Mouse (Mus musculus): Measurements from ENCODE around the gene Ccdc149. TPM values are rescaled to one million over a fixed set of nuclear protein-coding genes. Genes with fewer than 3 reads are reported as not detected.

The Ccdc149 gene
- polyA plus RNA-seq, 1 experiment from 2014 or later: 3.7 TPM

GRCm38 (mm10) chr5:52360286-52361049 is 110.9 kb downstream of the Ccdc149 start:
- Histone ChIP-seq H3K9ac (ENCODE audit: low read length) (no peak overlapping the region), H3K4me1 (replicated peaks; ENCODE audit: control insufficient read depth, insufficient read depth, low read length) (peaks cover 11% of the 10 kb centered on the region; the same call in 1 of the 2 replicates), H3K36me3 (ENCODE audit: control insufficient read depth, insufficient read depth, low read length) (no peaks in the 10 kb centered on the region), H3K27ac (ENCODE audit: low read depth) (no peak overlapping the region), H3K4me2 (ENCODE audit: low read length) (no peak overlapping the region), H3K4me3 (ENCODE audit: low read depth, low read length) (no peak overlapping the region), H3K9me3 (ENCODE audit: control insufficient read depth, low read length) (no peaks in the 10 kb centered on the region), H3K27me3 (replicated peaks; ENCODE audit: control insufficient read depth, insufficient read depth, low read length) (no peaks in the 10 kb centered on the region)
- DNase-seq (ENCODE audit: low spot score) (peak; percentile 67), ATAC-seq (replicated peaks; ENCODE audit: low FRiP score, low TSS enrichment, low read depth) (0 out of 2 replicates have a peak, but pooled peaks have one; percentile 64)
- WGBS: 55% methylated on average over 21 of the region's 21 CpGs

- ATAC-seq (replicated peaks; ENCODE audit: low FRiP score, low TSS enrichment, low read depth): no peak
- H3K4me2 ChIP-seq (ENCODE audit: low read length): no peak overlapping the region
- H3K4me3 ChIP-seq (ENCODE audit: low read depth, low read length): no peak overlapping the region
- H3K9ac ChIP-seq (ENCODE audit: low read length): no peak overlapping the region
- H3K4me1 ChIP-seq (replicated peaks; ENCODE audit: control insufficient read depth, insufficient read depth, low read length): peaks cover 11% of the 10 kb centered on the region; the same call in 1 of the 2 replicates
- no peaks in the 10 kb centered on the region for H3K36me3 ChIP-seq (ENCODE audit: control insufficient read depth, insufficient read depth, low read length)
- H3K27ac ChIP-seq (ENCODE audit: low read depth): no peak overlapping the region
- no peaks in the 10 kb centered on the region for H3K27me3 ChIP-seq (replicated peaks; ENCODE audit: control insufficient read depth, insufficient read depth, low read length)
- H3K9me3 ChIP-seq (ENCODE audit: control insufficient read depth, low read length): no peaks in the 10 kb centered on the region
- DNase-seq (ENCODE audit: low spot score): no peak
- 59% methylated on average over 6 of the region's 6 CpGs for WGBS
Measured at GRCm38 (mm10) chr5:52358120-52358519, 113.2 kb downstream of the Ccdc149 start.

DNA sequence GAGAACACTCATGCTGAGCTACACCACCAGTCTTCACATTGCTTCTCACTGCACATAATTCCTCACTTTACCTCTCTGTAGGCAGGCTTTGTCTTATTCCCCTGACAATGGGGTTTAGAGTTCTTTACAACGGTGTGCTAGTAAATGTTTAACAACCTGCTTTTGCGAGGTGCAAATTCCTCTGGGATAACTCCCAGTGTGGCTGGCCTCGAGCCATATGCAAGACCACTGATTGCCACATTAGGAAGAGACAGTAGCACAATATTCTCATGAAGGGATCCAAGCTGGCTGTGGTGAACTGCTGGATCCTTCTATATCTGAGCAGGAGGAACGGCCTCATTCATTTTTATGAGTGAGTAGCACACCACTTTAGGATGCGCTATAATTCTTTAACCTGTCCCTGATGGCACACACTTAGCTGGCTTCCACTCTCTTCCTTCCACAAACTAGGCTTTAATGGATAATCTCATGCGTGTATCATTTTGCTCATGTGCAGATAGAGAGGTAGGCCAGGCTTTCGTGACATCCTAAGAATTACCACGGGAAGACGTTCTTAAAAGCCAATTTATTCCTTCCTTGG is 114.1 kb downstream of the Ccdc149 start:
- Histone ChIP-seq H3K36me3 (ENCODE audit: control insufficient read depth, insufficient read depth, low read length) (no peaks in the 10 kb centered on the region), H3K27me3 (replicated peaks; ENCODE audit: control insufficient read depth, insufficient read depth, low read length) (no peaks in the 10 kb centered on the region), H3K4me2 (ENCODE audit: low read length) (no peak overlapping the region), H3K9ac (ENCODE audit: low read length) (no peak overlapping the region), H3K27ac (ENCODE audit: low read depth) (no peak overlapping the region), H3K4me1 (replicated peaks; ENCODE audit: control insufficient read depth, insufficient read depth, low read length) (peaks cover 11% of the 10 kb centered on the region; the same call in 1 of the 2 replicates), H3K4me3 (ENCODE audit: low read depth, low read length) (no peak overlapping the region), H3K9me3 (ENCODE audit: control insufficient read depth, low read length) (no peaks in the 10 kb centered on the region)
- WGBS: 49% methylated on average over 9 of the region's 9 CpGs
- DNase-seq (ENCODE audit: low spot score) (no peak), ATAC-seq (replicated peaks; ENCODE audit: low FRiP score, low TSS enrichment, low read depth) (no peak)

DNA sequence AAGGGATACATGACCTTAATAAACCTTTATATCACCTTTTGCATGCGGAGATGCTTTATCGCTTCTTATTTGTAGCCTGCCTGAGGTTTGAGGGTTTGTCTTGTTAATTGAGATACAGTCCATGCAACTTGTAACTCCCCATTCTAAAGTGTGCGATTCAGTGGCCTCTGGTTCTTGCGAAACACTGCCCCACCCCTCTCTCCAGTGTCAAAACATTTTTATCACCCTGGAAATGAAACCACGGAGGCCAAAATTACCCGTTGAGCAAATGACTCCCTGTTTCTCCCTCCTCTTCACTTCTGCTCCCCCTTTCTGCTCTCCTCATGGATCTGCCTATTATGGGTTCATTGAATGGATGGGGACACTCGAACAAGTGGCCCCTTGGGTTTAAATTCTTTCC is 115.7 kb downstream of the Ccdc149 start:
- WGBS: 77% methylated on average over 7 of the region's 7 CpGs
- H3K27me3 ChIP-seq (replicated peaks; ENCODE audit: control insufficient read depth, insufficient read depth, low read length): no peaks in the 10 kb centered on the region
- no peak overlapping the region for H3K4me3 ChIP-seq (ENCODE audit: low read depth, low read length)
- no peak overlapping the region for H3K9ac ChIP-seq (ENCODE audit: low read length)
- H3K27ac ChIP-seq (ENCODE audit: low read depth): no peak overlapping the region
- H3K4me1 ChIP-seq (replicated peaks; ENCODE audit: control insufficient read depth, insufficient read depth, low read length): peaks cover 9% of the 10 kb centered on the region; the same call in 1 of the 2 replicates
- ATAC-seq (replicated peaks; ENCODE audit: low FRiP score, low TSS enrichment, low read depth): no peak
- H3K4me2 ChIP-seq (ENCODE audit: low read length): no peak overlapping the region
- H3K9me3 ChIP-seq (ENCODE audit: control insufficient read depth, low read length): no peaks in the 10 kb centered on the region
- DNase-seq (ENCODE audit: low spot score): no peak
- no peaks in the 10 kb centered on the region for H3K36me3 ChIP-seq (ENCODE audit: control insufficient read depth, insufficient read depth, low read length)

DNA sequence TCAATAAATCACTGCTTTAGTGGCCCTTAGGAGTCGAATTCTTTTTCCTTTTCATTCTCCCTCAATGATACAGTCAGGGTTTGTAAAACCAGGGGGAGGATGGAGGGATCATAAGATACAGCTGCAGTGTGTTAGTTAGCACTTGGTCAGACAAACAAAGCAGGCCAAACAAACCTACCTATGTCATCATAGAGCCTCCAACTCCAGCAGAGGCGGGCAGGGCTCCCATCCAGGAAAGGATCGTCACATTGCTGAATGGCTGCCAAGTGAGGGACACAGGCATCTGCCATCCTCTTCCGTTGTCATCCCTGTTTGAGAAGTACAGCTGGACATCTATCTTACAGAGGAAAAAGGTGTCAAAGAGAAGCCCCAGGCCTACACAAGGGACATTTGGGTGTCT is 116.9 kb downstream of the Ccdc149 start:
- Histone ChIP-seq H3K4me1 (replicated peaks; ENCODE audit: control insufficient read depth, insufficient read depth, low read length) (no peaks in the 10 kb centered on the region), H3K9ac (ENCODE audit: low read length) (no peak overlapping the region)
- no peak for ATAC-seq (replicated peaks; ENCODE audit: low FRiP score, low TSS enrichment, low read depth)

DNA sequence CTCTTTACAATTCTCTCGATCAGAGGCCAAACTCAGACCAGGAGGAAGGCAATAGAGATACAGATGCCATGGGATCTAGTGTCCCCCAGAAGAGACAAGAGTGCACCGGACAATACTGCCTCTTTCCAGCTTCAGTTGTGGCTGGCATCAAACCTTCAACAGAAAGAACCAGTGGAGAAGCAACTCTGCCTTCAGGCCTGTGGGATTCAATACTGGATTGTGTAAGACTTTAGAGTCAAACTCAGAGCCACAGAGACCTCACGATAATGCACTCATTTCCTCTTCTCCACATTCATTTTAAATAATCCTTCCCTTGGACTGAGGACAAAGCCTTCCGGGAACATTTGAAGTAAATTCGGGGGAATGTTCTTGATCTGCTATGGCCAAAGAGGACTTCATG is 118.6 kb downstream of the Ccdc149 start:
- H3K4me3 ChIP-seq (ENCODE audit: low read depth, low read length): no peak overlapping the region
- no peaks in the 10 kb centered on the region for H3K4me1 ChIP-seq (replicated peaks; ENCODE audit: control insufficient read depth, insufficient read depth, low read length)
- H3K36me3 ChIP-seq (ENCODE audit: control insufficient read depth, insufficient read depth, low read length): no peaks in the 10 kb centered on the region
- DNase-seq (ENCODE audit: low spot score) (no peak), ATAC-seq (replicated peaks; ENCODE audit: low FRiP score, low TSS enrichment, low read depth) (no peak)
- no peaks in the 10 kb centered on the region for H3K27me3 ChIP-seq (replicated peaks; ENCODE audit: control insufficient read depth, insufficient read depth, low read length)
- no peak overlapping the region for H3K4me2 ChIP-seq (ENCODE audit: low read length)
- WGBS: 81% methylated on average over 5 of the region's 5 CpGs
- no peak overlapping the region for H3K27ac ChIP-seq (ENCODE audit: low read depth)
- H3K9ac ChIP-seq (ENCODE audit: low read length): no peak overlapping the region
- no peaks in the 10 kb centered on the region for H3K9me3 ChIP-seq (ENCODE audit: control insufficient read depth, low read length)

More for the DNA sequence above, 116.9 kb downstream of the Ccdc149 start:
- Histone ChIP-seq H3K4me2 (ENCODE audit: low read length) (no peak overlapping the region), H3K4me3 (ENCODE audit: low read depth, low read length) (no peak overlapping the region), H3K27ac (ENCODE audit: low read depth) (no peak overlapping the region), H3K36me3 (ENCODE audit: control insufficient read depth, insufficient read depth, low read length) (no peaks in the 10 kb centered on the region), H3K9me3 (ENCODE audit: control insufficient read depth, low read length) (no peaks in the 10 kb centered on the region), H3K27me3 (replicated peaks; ENCODE audit: control insufficient read depth, insufficient read depth, low read length) (no peaks in the 10 kb centered on the region)
- WGBS: 64% methylated on average over 4 of the region's 4 CpGs
- no peak for DNase-seq (ENCODE audit: low spot score)

DNA sequence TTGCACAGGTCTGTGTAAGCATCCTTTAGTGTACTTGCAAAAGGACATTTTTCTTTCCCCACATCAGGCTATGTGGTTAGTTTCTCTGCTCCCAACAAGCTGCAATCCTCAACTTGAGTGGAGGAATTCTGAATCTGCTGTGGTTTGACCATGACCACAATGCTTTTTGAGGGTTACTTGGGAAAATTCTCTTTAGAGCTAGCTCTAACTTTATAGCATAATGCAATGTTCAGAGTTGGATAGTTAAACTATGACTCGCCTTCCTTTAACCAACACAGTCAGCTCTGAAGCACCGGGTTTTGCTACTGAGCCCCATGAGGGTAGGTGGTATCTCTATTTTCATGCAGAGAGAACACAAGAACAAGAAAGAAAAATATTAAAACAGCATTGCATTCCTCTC is 119.8 kb downstream of the Ccdc149 start:
- H3K36me3 ChIP-seq (ENCODE audit: control insufficient read depth, insufficient read depth, low read length): no peaks in the 10 kb centered on the region
- no peaks in the 10 kb centered on the region for H3K9me3 ChIP-seq (ENCODE audit: control insufficient read depth, low read length)
- no peak overlapping the region for H3K4me3 ChIP-seq (ENCODE audit: low read depth, low read length)
- no peak overlapping the region for H3K27ac ChIP-seq (ENCODE audit: low read depth)
- no peaks in the 10 kb centered on the region for H3K4me1 ChIP-seq (replicated peaks; ENCODE audit: control insufficient read depth, insufficient read depth, low read length)
- WGBS: 90% methylated on average over 2 of the region's 2 CpGs
- H3K4me2 ChIP-seq (ENCODE audit: low read length): no peak overlapping the region
- DNase-seq (ENCODE audit: low spot score): no peak
- no peak for ATAC-seq (replicated peaks; ENCODE audit: low FRiP score, low TSS enrichment, low read depth)
- H3K27me3 ChIP-seq (replicated peaks; ENCODE audit: control insufficient read depth, insufficient read depth, low read length): no peaks in the 10 kb centered on the region
- H3K9ac ChIP-seq (ENCODE audit: low read length): no peak overlapping the region

DNA sequence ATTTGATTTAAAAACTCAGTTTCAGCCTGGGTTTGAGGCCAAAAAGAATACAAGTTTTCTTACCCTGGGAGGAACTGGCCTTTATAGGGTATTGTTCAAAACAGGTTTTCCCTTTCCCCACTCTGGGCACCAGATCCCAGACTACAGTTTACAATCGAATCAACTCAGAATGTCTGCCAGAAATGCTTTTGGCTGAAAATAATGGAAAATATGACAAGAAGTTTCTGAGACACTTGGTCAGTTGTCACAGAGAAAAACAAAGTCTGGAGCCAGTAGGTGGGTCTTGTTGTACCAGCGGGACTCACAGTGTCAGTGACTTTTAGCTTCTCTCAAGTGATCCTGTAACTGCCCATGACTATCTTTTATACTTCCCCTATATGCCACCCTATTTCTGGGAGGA is 120.9 kb downstream of the Ccdc149 start:
- WGBS: 84% methylated on average over 2 of the region's 2 CpGs
- no peak for ATAC-seq (replicated peaks; ENCODE audit: low FRiP score, low TSS enrichment, low read depth)

DNA sequence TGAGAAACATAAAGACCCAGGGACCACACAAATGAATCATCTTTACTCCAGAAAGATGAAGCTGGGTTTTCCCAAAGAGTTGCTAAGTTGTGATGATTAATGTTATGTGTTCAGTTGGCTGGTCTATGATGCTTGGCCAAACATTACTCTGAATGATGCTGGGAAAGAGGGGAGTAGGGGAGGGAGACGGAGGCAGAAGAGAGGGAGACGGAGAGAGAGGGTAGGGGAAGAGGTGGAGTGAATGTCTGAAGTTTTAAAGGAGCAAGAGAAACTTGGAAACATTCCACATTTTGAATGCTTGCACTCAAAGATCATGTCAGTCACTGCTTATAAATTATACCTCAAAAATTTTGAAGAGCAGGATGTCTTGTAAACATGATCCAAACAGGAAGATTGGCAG is 124.4 kb downstream of the Ccdc149 start:
- DNase-seq (ENCODE audit: low spot score): no peak
- H3K9ac ChIP-seq (ENCODE audit: low read length): no peak overlapping the region
- H3K27ac ChIP-seq (ENCODE audit: low read depth): no peak overlapping the region
- ATAC-seq (replicated peaks; ENCODE audit: low FRiP score, low TSS enrichment, low read depth): no peak
- no peak overlapping the region for H3K4me2 ChIP-seq (ENCODE audit: low read length)
- no peak overlapping the region for H3K4me3 ChIP-seq (ENCODE audit: low read depth, low read length)
- 56% methylated on average over 2 of the region's 2 CpGs for WGBS
- H3K9me3 ChIP-seq (ENCODE audit: control insufficient read depth, low read length): no peaks in the 10 kb centered on the region
- H3K27me3 ChIP-seq (replicated peaks; ENCODE audit: control insufficient read depth, insufficient read depth, low read length): no peaks in the 10 kb centered on the region
- no peaks in the 10 kb centered on the region for H3K36me3 ChIP-seq (ENCODE audit: control insufficient read depth, insufficient read depth, low read length)
- no peaks in the 10 kb centered on the region for H3K4me1 ChIP-seq (replicated peaks; ENCODE audit: control insufficient read depth, insufficient read depth, low read length)

More for the DNA sequence above, 120.9 kb downstream of the Ccdc149 start:
- no peaks in the 10 kb centered on the region for H3K27me3 ChIP-seq (replicated peaks; ENCODE audit: control insufficient read depth, insufficient read depth, low read length)
- no peaks in the 10 kb centered on the region for H3K9me3 ChIP-seq (ENCODE audit: control insufficient read depth, low read length)
- H3K4me1 ChIP-seq (replicated peaks; ENCODE audit: control insufficient read depth, insufficient read depth, low read length): no peaks in the 10 kb centered on the region
- no peaks in the 10 kb centered on the region for H3K36me3 ChIP-seq (ENCODE audit: control insufficient read depth, insufficient read depth, low read length)
- H3K27ac ChIP-seq (ENCODE audit: low read depth): no peak overlapping the region
- H3K4me2 ChIP-seq (ENCODE audit: low read length): no peak overlapping the region
- no peak overlapping the region for H3K4me3 ChIP-seq (ENCODE audit: low read depth, low read length)
- H3K9ac ChIP-seq (ENCODE audit: low read length): no peak overlapping the region
- no peak for DNase-seq (ENCODE audit: low spot score)

Measured in intestine, embryonic 14.5 days (tissue).